Mouse (Mus musculus): ENCODE results near the gene Olfr598. TPM values are rescaled to one million over a fixed set of nuclear protein-coding genes. Genes with fewer than 3 reads are reported as not detected.
"Not testable (repeated sequence)": the region's sequence is repeated elsewhere in the genome, so short reads cannot be mapped to it uniquely, and the experiment has no call there.

The Olfr598 gene
- polyA plus RNA-seq (2011; ENCODE audit: insufficient read depth, insufficient read length, low replicate concordance, missing spikeins): not detected in 2 replicates

- H3K27ac ChIP-seq (ENCODE audit: control insufficient read depth, insufficient read depth, low read depth, low read length, poor library complexity): no peak within 1 kb of the TSS
Measured at GRCm38 (mm10) chr7:103323268-103323667, at the start of gene Olfr598. Olfr598 (plus strand) TSS chr7:103323568.

GRCm38 (mm10) chr7:103305348-103305747 is 18.0 kb upstream of the Olfr598 start, which contains the start of gene Olfr596:
Olfr596 (plus strand) TSS chr7:103305648.
- H3K27ac ChIP-seq (ENCODE audit: control insufficient read depth, insufficient read depth, low read depth, low read length, poor library complexity); H3K4me3 ChIP-seq (replicated peaks; ENCODE audit: control insufficient read depth, low read depth, low read length); H3K4me1 ChIP-seq (ENCODE audit: control insufficient read depth, insufficient read depth, low read length): not testable (repeated sequence)
- WGBS: 76% methylated on average over 2 of the region's 2 CpGs

More at GRCm38 (mm10) chr7:103323268-103323667, at the start of gene Olfr598:
- H3K4me3 ChIP-seq (replicated peaks; ENCODE audit: control insufficient read depth, low read depth, low read length): no peak within 1 kb of the TSS
- no peaks in the 10 kb centered on the region for H3K4me1 ChIP-seq (ENCODE audit: control insufficient read depth, insufficient read depth, low read length)
- no peak for TF ChIP-seq CTCF (IDR thresholded peaks at IDR 0.05; ENCODE audit: control insufficient read depth, insufficient read depth, low read length)
- no peak for TF ChIP-seq POLR2A (IDR thresholded peaks at IDR 0.05; ENCODE audit: borderline replicate concordance, control insufficient read depth, low read depth, low read length)

- H3K4me3 ChIP-seq (replicated peaks; ENCODE audit: control insufficient read depth, low read depth, low read length); H3K4me1 ChIP-seq (ENCODE audit: control insufficient read depth, insufficient read depth, low read length); H3K27ac ChIP-seq (ENCODE audit: control insufficient read depth, insufficient read depth, low read depth, low read length, poor library complexity): not testable (repeated sequence)
- 81% methylated on average over 2 of the region's 2 CpGs for WGBS
Measured at GRCm38 (mm10) chr7:103316015-103316414, 7.4 kb upstream of the Olfr598 start, which contains the start of gene Olfr597. Olfr597 (plus strand) TSS chr7:103316315.

- no peak within 1 kb of the TSS for H3K27ac ChIP-seq (ENCODE audit: control insufficient read depth, insufficient read depth, low read depth, low read length, poor library complexity)
- 83% methylated on average over 1 of the region's 1 CpGs for WGBS
- H3K4me3 ChIP-seq (replicated peaks; ENCODE audit: control insufficient read depth, low read depth, low read length): no peak within 1 kb of the TSS
- H3K4me1 ChIP-seq (ENCODE audit: control insufficient read depth, insufficient read depth, low read length): no peaks in the 10 kb centered on the region
- TF ChIP-seq POLR2A (IDR thresholded peaks at IDR 0.05; ENCODE audit: borderline replicate concordance, control insufficient read depth, low read depth, low read length): no peak
Measured at GRCm38 (mm10) chr7:103335617-103336016, 12.2 kb downstream of the Olfr598 start, which contains the start of gene Olfr599. Olfr599 (plus strand) TSS chr7:103335917.

GRCm38 (mm10) chr7:103349569-103349968 is 26.2 kb downstream of the Olfr598 start, which contains the start of gene Olfr600:
Olfr600 (minus strand) TSS chr7:103349669.
- Histone ChIP-seq H3K4me3 (replicated peaks; ENCODE audit: control insufficient read depth, low read depth, low read length) (no peak within 1 kb of the TSS), H3K4me1 (ENCODE audit: control insufficient read depth, insufficient read depth, low read length) (no peaks in the 10 kb centered on the region), H3K27ac (ENCODE audit: control insufficient read depth, insufficient read depth, low read depth, low read length, poor library complexity) (no peak within 1 kb of the TSS)
- TF ChIP-seq CTCF (IDR thresholded peaks at IDR 0.05; ENCODE audit: control insufficient read depth, insufficient read depth, low read length): no peak

- Histone ChIP-seq H3K27ac (ENCODE audit: control insufficient read depth, insufficient read depth, low read depth, low read length, poor library complexity) (no peak within 1 kb of the TSS), H3K4me1 (ENCODE audit: control insufficient read depth, insufficient read depth, low read length) (no peaks in the 10 kb centered on the region), H3K4me3 (replicated peaks; ENCODE audit: control insufficient read depth, low read depth, low read length) (no peak within 1 kb of the TSS)
- TF ChIP-seq POLR2A (IDR thresholded peaks at IDR 0.05; ENCODE audit: borderline replicate concordance, control insufficient read depth, low read depth, low read length) (no peak), CTCF (IDR thresholded peaks at IDR 0.05; ENCODE audit: control insufficient read depth, insufficient read depth, low read length) (no peak)
- WGBS: 77% methylated on average over 1 of the region's 1 CpGs
Measured at GRCm38 (mm10) chr7:103362555-103362954, 39.2 kb downstream of the Olfr598 start, which contains the start of gene Olfr601. Olfr601 (minus strand) TSS chr7:103362655.

Other genes starting within 250 kb of the Olfr598 start
- not detected in 2 replicates for gene Olfr584, start 241.7 kb upstream of the Olfr598 start, polyA plus RNA-seq (2011; ENCODE audit: insufficient read depth, insufficient read length, low replicate concordance, missing spikeins)
- gene Olfr585, start 225.8 kb upstream of the Olfr598 start, polyA plus RNA-seq (2011; ENCODE audit: insufficient read depth, insufficient read length, low replicate concordance, missing spikeins): not detected in 2 replicates
- gene Olfr586, start 197.9 kb upstream of the Olfr598 start, polyA plus RNA-seq (2011; ENCODE audit: insufficient read depth, insufficient read length, low replicate concordance, missing spikeins): not detected in 2 replicates
- gene Olfr588-ps1, start 182.7 kb upstream of the Olfr598 start, polyA plus RNA-seq (2011; ENCODE audit: insufficient read depth, insufficient read length, low replicate concordance, missing spikeins): not detected in 2 replicates
- not detected in 2 replicates for gene Olfr589, start 167.2 kb upstream of the Olfr598 start, polyA plus RNA-seq (2011; ENCODE audit: insufficient read depth, insufficient read length, low replicate concordance, missing spikeins)
- gene Olfr591, start 145.2 kb upstream of the Olfr598 start, polyA plus RNA-seq (2011; ENCODE audit: insufficient read depth, insufficient read length, low replicate concordance, missing spikeins): not detected in 2 replicates
- gene Olfr592, start 138.8 kb upstream of the Olfr598 start, polyA plus RNA-seq (2011; ENCODE audit: insufficient read depth, insufficient read length, low replicate concordance, missing spikeins): not detected in 2 replicates
- not detected in 2 replicates for gene Olfr593, start 111.7 kb upstream of the Olfr598 start, polyA plus RNA-seq (2011; ENCODE audit: insufficient read depth, insufficient read length, low replicate concordance, missing spikeins)
- gene Olfr594, start 106.6 kb upstream of the Olfr598 start, polyA plus RNA-seq (2011; ENCODE audit: insufficient read depth, insufficient read length, low replicate concordance, missing spikeins): not detected in 2 replicates
- not detected in 2 replicates for gene Usp17ld, start 71.1 kb upstream of the Olfr598 start, polyA plus RNA-seq (2011; ENCODE audit: insufficient read depth, insufficient read length, low replicate concordance, missing spikeins)
- gene Olfr596, start 17.9 kb upstream of the Olfr598 start, polyA plus RNA-seq (2011; ENCODE audit: insufficient read depth, insufficient read length, low replicate concordance, missing spikeins): not detected in 2 replicates
- gene Olfr597, start 7.3 kb upstream of the Olfr598 start, polyA plus RNA-seq (2011; ENCODE audit: insufficient read depth, insufficient read length, low replicate concordance, missing spikeins): not detected in 2 replicates
- not detected in 2 replicates for gene Olfr599, start 12.3 kb downstream of the Olfr598 start, polyA plus RNA-seq (2011; ENCODE audit: insufficient read depth, insufficient read length, low replicate concordance, missing spikeins)
- gene Olfr600, start 26.1 kb downstream of the Olfr598 start, polyA plus RNA-seq (2011; ENCODE audit: insufficient read depth, insufficient read length, low replicate concordance, missing spikeins): not detected in 2 replicates
- not detected in 2 replicates for gene Olfr601, start 39.1 kb downstream of the Olfr598 start, polyA plus RNA-seq (2011; ENCODE audit: insufficient read depth, insufficient read length, low replicate concordance, missing spikeins)
- not detected in 2 replicates for gene Olfr603, start 62.6 kb downstream of the Olfr598 start, polyA plus RNA-seq (2011; ENCODE audit: insufficient read depth, insufficient read length, low replicate concordance, missing spikeins)
- gene Usp17lc, start 91.5 kb downstream of the Olfr598 start, polyA plus RNA-seq (2011; ENCODE audit: insufficient read depth, insufficient read length, low replicate concordance, missing spikeins): not detected in 2 replicates
- gene Olfr605, start 121.9 kb downstream of the Olfr598 start, polyA plus RNA-seq (2011; ENCODE audit: insufficient read depth, insufficient read length, low replicate concordance, missing spikeins): not detected in 2 replicates
- gene Olfr606, start 125.5 kb downstream of the Olfr598 start, polyA plus RNA-seq (2011; ENCODE audit: insufficient read depth, insufficient read length, low replicate concordance, missing spikeins): not detected in 2 replicates
- gene Olfr607, start 140.6 kb downstream of the Olfr598 start, polyA plus RNA-seq (2011; ENCODE audit: insufficient read depth, insufficient read length, low replicate concordance, missing spikeins): 0.70 TPM in 1 of 2 replicates, not detected in the other
- not detected in 2 replicates for gene Olfr608, start 146.3 kb downstream of the Olfr598 start, polyA plus RNA-seq (2011; ENCODE audit: insufficient read depth, insufficient read length, low replicate concordance, missing spikeins)
- gene Olfr609, start 174.5 kb downstream of the Olfr598 start, polyA plus RNA-seq (2011; ENCODE audit: insufficient read depth, insufficient read length, low replicate concordance, missing spikeins): not detected in 2 replicates
- gene Olfr610, start 188.6 kb downstream of the Olfr598 start, polyA plus RNA-seq (2011; ENCODE audit: insufficient read depth, insufficient read length, low replicate concordance, missing spikeins): not detected in 2 replicates
- not detected in 2 replicates for gene Olfr611, start 197.3 kb downstream of the Olfr598 start, polyA plus RNA-seq (2011; ENCODE audit: insufficient read depth, insufficient read length, low replicate concordance, missing spikeins)
- gene Olfr612, start 219.1 kb downstream of the Olfr598 start, polyA plus RNA-seq (2011; ENCODE audit: insufficient read depth, insufficient read length, low replicate concordance, missing spikeins): not detected in 2 replicates
- not detected in 2 replicates for gene Olfr613, start 224.5 kb downstream of the Olfr598 start, polyA plus RNA-seq (2011; ENCODE audit: insufficient read depth, insufficient read length, low replicate concordance, missing spikeins)
- gene Olfr615, start 232.5 kb downstream of the Olfr598 start, polyA plus RNA-seq (2011; ENCODE audit: insufficient read depth, insufficient read length, low replicate concordance, missing spikeins): not detected in 2 replicates
- gene Olfr616, start 245.6 kb downstream of the Olfr598 start, polyA plus RNA-seq (2011; ENCODE audit: insufficient read depth, insufficient read length, low replicate concordance, missing spikeins): not detected in 2 replicates
- not detected in 2 replicates for gene Olfr617, start 249.5 kb downstream of the Olfr598 start, polyA plus RNA-seq (2011; ENCODE audit: insufficient read depth, insufficient read length, low replicate concordance, missing spikeins)

Data from bone marrow, adult 2 months (tissue).